Mouse (Mus musculus) cerebral cortex, adult 2 months (tissue): ENCODE data around the gene Otx2.

Experiments used
- WGBS: fragments of 180-500 bp; shearing (Covaris S2); methylation state at CpG from one replicate; pipeline ENCODE4 v1.1.7; 2018; 5-methylcytosine and 5-hydroxymethylcytosine counted together

Gene Otx2

GRCm38 (mm10) chr14:48654551-48655072, 19.0 kb downstream of the Otx2 start:
- 19% methylated on average over 20 of the region's 20 CpGs for WGBS

DNA sequence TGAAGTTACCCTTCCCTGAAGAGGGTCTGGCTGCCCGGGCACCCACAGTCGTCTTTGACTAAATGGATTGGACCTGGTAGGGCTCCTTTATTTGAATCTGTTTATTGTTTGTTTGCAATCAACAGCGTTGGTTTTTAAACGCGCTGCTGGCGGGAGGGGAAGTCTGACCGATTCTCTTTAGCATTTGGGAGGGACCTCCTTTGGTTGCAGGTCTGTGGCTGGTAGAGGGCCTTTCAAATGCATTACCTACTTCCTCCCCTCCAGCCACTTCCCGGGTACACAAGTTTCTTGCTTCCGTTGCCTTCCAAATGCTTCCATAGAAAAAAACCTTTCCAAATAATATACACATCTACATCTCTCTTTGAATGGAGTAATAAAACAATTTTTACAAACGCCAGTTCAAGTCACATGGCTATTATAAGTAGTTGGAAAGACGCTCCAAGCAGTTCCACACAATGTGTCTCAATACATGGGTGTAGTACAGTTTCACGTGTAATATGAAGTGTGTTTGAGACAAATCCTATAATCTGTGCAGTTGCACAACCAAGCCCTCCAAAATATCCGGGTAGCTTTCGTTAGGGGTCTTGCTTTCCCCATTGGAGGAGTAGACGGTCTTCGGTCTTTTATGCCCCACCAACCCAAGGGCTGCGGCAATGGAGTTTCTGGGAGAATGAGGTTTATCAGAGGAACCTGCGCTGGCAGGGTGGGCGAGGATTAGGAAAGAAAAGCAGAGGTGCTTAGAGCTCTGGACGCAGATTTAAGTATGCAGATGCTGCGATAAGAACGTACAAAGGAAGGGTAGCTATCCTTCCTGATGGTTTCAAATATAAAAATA, 19.7 kb downstream of the Otx2 start:
- WGBS: 27% methylated on average over 22 of the region's 22 CpGs

DNA sequence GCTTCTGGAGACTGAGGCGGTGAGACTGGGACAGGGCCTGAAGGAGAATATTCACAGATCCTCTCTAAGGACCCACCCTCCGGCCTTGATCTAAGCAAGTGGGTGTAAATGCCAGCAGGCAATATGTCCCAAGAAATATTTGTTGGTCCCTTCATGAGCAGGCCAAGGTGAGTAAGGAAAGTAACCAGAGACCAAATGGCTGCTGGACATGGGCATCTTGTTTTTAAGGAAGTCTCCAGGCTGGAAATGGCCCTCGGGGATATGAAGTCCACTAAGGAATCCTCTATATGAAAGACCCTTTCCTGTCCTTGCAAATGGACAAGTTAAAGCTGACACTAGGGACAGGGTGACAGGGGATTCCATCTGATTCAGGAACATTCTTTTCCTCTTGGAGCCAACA, 20.5 kb downstream of the Otx2 start:
- 83% methylated on average over 3 of the region's 3 CpGs for WGBS

DNA sequence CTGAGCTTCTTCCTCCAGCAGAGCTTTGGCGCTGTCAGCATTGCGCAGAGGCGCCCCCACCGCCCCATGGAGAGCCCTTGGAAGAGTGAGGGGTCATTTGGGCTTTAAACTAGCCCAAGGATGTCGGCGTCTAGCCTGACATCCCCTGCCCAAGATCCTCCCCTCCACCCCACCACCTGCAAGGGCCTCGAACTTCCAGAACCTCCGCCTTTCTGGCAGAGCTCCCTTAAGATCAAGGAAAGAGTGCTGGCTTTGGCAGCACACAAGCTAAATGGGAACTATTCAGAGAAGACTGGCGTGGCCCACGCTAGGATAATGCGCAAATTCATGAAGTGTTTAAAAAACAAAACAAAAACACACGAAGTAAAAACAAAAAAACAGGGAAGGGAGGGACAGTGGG, 21.4 kb downstream of the Otx2 start:
- WGBS: 39% methylated on average over 12 of the region's 12 CpGs

DNA sequence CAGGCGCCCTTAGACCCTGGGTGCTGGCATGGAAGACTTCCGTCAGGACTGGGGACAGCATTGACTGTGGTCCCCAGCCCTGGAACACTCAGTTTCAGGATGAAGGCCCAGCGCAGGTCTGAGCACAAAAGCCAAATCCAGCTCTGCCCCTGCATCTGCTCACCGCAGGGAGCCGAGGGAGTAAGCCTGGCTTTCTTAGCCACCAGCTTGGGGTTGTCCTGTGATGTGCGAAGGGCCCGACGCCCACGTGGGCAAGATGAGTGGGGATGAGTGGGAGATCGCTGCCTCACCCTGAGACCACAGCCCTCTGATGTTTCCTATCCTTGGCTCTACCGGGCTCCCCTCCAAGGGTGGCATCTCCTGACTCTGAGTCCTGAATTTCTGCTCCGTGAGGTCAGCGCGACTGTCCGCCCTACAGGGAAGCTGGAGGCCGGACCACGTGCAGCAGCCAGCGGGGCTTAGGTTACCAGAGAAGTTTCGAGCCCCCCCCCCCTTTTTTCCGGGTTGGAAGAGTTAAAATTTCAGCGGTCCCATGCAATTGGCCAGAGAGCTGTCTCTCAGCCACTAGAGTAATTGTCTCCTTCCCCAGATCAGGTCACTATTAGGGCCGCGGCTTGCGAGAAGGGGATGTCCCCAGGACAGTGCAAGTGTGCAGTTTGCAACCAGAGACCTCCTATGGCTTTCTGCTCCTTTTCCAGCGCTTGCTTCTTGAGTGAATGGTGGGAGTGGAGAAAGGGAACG, 22.0 kb downstream of the Otx2 start:
- WGBS: 11% methylated on average over 26 of the region's 26 CpGs

DNA sequence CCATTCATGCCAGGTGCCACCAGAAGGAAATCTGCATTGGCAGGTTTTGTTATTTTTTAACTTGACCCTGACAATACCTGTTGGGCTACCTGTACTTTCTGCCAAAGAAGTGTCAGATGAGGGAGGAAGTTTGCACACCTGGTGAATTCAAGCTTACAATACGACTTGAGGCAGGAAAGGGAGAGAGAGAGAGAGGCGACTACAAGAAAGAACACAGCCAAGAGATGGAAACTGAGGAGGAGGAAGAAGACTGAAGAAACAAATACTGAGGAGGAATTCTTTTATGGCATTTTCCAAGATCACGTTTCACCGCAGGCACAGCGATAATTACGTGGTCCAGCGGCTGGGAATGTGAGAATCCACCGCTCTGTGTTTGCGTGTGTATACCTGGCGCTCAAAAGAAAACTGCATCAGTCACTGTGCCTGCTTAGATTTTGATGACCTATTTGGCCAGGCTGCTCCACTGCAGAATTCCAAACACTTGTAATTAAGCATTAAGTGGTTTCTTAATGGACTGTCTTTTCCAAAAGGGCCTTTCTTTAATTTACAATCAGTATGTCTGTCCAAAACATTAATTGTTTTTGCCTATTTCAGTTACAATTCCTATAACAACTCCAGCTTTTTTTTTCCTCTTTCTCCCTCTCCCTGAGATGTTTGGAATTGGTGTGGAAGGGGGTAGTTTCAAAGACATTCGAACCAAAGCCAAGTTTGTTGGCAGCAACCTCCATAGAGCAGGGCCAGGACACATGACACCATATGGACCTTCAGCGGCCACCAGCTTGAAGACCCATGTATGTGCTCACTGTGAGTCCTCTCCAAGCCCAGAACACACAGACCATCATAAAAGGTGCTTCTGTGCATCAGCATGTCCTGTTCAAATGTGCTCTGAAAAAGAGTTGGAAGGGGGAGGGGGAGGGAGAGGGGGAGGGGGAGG, 31.9 kb downstream of the Otx2 start:
- 66% methylated on average over 12 of the region's 12 CpGs for WGBS

DNA sequence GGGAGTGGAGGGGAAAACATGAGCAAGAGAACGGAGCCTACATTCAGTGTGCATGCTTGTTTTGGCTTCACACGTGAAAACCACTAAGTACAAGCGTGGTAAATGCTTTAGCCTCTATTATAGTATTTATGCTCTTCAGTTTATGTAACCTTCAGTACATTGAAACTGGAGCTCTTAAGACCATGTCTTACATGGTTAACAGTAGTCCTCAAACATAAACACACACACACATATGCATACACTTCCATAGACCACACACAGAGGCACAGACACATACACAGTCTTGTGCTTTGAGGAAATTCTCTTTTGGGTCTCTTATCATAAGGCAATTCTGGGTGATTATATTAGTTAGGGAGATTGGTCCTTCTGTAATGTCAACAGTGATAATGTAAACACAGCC, 40.5 kb downstream of the Otx2 start:
- WGBS: 90% methylated on average over 3 of the region's 3 CpGs

DNA sequence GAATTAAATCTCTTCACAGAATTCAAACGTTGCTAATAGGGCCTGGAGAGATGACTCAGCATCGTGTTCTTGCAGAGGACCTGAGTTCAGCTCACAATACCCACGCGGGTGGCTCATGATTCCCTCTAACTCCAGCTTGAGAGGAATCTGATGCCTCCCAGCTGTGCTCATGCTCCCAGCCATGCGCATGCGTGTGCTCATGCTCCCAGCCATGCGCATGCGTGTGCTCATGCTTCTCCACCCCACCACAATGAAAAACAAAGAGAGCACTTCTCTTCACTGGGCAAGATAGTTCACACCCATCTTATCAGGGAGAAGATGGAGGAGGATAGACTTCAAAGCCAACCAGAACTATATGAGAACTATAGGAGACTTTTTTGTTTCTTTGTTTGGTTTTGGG, 41.3 kb downstream of the Otx2 start:
- WGBS: 86% methylated on average over 8 of the region's 8 CpGs

- WGBS: 75% methylated on average over 2 of the region's 2 CpGs
Measured at GRCm38 (mm10) chr14:48631486-48631885, 42.1 kb downstream of the Otx2 start.

DNA sequence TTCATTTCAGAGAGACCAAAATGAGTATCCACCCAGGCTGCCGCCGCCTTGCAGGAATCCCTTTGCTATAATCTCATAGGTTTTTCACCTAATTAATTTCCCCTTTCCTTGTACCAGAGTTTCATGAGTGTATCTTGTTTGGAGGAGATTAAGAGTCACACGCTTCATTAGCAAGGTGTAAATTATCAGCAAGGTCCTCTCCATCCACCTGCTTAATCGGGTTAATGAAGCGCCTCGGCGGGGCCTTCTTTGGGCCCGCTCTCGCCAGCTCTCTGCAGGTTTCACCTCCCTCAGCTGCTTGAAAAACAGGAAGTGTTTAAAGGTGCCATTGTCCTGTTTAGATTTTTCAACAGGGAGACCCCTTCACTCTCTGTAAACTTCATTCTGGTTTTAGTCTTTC, 44.2 kb downstream of the Otx2 start:
- 84% methylated on average over 9 of the region's 9 CpGs for WGBS

- 85% methylated on average over 4 of the region's 4 CpGs for WGBS
Measured at GRCm38 (mm10) chr14:48626271-48626670, 47.3 kb downstream of the Otx2 start.

DNA sequence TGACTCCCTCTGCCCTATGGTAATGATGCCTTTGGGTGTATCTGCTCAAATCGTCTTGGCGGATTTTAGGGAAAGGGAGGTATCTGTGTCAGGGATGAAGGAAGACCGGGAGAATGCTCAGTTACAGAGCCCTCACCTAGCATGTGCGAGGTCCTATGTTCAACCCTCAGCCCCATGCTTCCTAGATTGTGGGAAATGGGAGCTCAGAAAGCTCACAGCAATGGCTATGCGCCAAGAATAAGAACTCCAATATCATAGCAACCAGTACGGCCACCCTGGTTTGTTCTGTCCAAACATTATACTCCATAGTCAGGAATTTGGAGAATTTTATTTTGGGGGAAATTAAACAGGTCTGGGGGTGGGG, 48.3 kb downstream of the Otx2 start:
- 61% methylated on average over 6 of the region's 6 CpGs for WGBS

GRCm38 (mm10) chr14:48624596-48625330, 48.9 kb downstream of the Otx2 start:
- 64% methylated on average over 9 of the region's 9 CpGs for WGBS

DNA sequence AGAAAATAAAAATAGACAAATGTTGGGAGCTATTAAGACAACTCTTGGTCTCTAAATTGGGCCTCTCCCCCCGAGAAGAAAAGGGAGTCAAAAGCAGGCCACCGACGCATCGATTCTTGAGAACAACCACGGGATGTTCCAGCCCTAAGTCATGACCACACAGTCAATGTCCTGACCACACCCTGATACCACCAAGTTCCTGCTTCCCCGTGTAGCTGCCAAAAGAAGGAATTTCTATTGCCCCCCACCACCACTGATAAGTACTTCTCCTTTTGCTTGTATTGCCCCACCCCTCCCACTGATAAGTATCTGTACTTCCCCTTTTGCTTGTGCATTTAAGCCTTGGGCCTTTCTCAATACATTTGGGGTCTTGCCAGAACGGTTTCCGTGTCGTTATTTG, 50.9 kb downstream of the Otx2 start:
- WGBS: 85% methylated on average over 9 of the region's 9 CpGs

DNA sequence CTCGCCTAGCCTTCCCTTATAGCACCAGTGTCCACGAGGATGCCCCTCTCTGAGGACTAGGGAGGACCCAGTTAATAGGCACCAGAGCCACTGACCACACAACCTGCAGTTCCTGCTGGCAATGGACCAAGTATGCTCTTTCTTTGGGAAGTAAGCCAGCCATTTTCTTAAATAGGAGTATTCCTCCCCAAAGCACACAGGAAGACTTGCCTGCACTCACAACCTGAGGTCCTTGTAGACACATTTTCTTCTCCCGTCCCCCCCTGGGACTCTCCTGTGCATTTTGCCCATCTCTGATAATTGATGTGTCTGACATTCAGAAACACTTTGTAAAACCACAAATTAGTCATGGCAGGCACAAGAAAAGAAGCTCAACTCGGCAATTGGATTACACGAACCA, 57.3 kb downstream of the Otx2 start:
- WGBS: 85% methylated on average over 5 of the region's 5 CpGs

GRCm38 (mm10) chr14:48608641-48609310, 64.8 kb downstream of the Otx2 start:
- WGBS: 62% methylated on average over 15 of the region's 15 CpGs
